Mouse (Mus musculus): ENCODE data around the gene Sycp3.
A peak's percentile ranks its signal among the peaks of the same experiment; 100 is the strongest.
"Not testable (repeated sequence)": the region's sequence is repeated elsewhere in the genome, so short reads cannot be mapped to it uniquely, and the experiment has no call there.

Gene Sycp3

GRCm38 (mm10) chr10:88459502-88459992, at the start of gene Sycp3:
Sycp3 (plus strand) TSS chr10:88459569.
- peak; percentile 38 for DNase-seq

- DNase-seq = no peak
Observed at GRCm38 (mm10) chr10:88409751-88410150, 49.6 kb upstream of the Sycp3 start.

GRCm38 (mm10) chr10:88412290-88412995, 46.9 kb upstream of the Sycp3 start:
- DNase-seq = no peak

DNA sequence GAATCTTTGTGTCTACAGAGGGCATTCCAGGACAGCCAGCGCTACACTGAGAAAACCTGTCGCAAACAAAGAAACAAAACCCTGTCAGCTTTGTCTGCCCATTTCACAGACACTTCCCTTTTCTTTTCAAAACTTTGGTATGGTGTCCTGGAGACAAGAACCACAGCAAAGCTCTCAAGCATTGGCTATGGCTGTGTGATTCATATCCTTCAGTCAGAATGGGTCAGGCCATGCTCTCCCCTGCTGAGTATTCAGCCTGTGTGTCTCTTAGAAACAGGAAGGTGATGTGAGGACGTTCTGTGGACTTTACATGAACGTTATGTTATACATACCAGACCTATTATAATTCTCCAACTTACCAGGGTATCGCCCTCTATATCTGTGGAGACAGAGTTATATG, 41.7 kb upstream of the Sycp3 start:
- DNase-seq = no peak

GRCm38 (mm10) chr10:88420141-88420541, 39.2 kb upstream of the Sycp3 start:
- DNase-seq = no peak

DNA sequence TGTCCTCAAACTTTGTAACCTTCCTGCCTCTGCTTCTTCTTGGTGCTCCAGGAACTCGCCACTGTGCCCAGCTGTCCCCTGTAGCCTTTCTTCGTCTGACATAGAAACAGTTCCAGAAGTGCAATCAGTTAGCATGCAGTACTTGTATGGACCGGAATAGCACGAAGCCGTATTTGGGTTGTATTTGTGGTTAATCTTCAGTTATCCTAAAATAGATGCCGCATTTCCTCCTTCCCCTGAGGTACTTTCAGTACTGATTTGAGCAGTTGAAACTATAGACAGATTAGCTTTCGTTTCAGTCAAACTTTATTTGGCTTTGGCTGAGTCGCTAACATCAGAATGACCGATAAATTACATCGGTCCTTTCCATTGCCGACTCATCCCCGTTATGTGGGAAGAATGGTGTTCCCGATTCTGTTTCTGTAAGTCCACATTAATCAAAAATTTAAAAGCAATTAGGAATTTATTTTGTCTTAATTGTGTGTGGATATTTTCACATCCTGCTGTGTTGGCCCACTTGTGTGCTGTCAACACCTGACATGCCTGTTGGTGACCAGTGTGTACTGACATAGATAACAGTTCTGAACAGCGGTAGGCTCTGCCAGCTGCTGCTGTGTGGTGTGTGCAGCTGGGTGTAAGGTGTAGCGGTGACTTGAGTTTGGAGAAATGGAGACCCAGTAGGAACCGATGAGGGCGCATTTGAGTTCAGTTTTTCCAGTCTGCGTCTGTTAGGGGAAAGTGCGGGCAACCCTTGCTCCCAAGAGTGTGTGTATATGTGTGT, 38.5 kb upstream of the Sycp3 start:
- no peak for DNase-seq

DNA sequence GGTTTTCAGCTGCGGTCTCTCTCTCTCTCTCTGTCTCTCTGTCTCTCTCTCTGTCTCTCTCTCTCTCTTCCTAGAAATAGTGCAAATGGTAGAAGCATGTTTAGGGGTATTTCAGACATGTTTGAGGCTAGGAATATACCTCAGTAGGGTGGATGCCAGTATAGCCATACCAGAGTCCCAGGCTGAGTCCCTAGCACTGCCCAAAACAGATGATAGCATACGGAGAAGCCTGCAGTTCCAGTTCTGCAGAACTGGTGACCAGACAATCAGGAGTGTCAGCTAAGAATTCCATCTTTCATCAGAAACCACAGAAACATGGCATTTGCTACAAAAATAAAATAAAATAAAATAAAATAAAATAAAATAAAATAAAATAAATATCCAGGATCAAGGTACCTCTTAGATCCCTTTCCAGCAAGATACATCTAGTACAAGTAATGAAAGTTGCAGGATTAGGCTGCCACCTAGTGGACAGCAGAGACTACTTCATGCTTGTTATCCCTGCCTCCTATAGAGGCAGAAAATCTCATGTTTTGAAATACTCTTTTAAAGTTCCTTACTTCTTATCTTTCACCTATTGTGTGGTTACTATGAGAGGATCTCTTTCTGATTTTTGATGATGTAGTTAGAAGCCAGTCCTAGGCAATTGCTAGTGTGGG, 33.1 kb upstream of the Sycp3 start:
- peak; percentile 69 for DNase-seq

GRCm38 (mm10) chr10:88426896-88427295, 32.5 kb upstream of the Sycp3 start:
- DNase-seq = no peak

DNA sequence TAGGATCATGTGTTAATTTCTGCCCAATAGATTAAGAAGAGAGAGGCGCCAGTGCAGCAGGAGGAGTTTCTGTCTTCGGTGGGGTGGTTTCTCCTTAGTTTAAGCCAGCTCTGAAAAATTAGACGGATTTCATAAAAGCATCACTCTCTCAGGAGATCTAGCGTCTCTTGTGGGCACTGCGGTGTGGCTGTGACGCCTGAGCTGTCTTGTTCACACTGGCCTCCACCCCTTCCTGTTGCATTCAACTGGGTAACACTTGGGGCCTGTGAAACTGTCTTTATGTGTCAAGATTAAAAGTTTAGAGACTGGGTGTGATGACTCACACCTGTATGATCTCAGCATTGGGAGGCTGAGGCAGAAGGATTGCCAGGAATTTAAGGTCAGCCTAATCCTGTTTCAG, 31.4 kb upstream of the Sycp3 start:
- no peak for DNase-seq

GRCm38 (mm10) chr10:88441224-88441623, 18.1 kb upstream of the Sycp3 start:
- no peak for DNase-seq

DNA sequence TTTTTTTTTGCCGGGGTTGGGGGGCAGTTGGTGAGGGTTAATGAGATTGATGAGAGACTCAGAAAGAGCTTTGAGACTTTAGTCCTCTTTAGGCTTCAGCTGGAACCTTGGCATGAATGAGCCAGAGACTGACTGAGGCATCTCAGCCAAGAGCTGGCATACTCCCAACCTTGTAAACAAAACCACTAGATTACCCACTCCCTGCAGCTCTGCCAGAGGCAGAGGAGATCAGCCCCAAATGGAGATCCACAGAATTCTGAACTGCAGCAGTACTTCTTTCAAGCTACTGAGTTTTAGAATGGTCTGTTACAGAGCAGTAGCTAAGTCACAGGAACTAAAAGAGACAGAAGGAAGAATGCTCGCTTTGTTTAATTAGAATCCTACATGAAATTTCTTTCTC, 8.1 kb upstream of the Sycp3 start:
- DNase-seq = no peak

DNA sequence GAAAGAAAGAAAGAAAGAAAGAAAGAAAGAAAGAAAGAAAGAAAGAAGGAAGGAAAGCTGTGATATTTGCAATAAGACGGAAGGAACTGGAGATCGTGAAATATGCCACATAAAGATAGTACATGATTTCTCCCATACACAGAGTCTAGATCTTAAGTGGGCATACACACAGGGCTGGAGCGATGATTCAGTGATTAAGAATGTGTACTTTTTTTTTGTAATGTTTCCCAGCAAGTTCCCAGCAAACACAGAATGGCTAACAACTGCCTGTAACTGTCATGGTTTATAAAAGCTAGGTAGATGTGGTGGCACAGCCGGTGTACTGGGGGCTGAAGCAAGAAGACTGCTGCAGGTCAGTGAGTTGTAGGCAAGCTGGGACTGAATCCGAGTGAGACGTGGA, 7.4 kb upstream of the Sycp3 start:
- no peak for DNase-seq

GRCm38 (mm10) chr10:88457816-88458215, 1.6 kb upstream of the Sycp3 start:
- no peak for DNase-seq

DNA sequence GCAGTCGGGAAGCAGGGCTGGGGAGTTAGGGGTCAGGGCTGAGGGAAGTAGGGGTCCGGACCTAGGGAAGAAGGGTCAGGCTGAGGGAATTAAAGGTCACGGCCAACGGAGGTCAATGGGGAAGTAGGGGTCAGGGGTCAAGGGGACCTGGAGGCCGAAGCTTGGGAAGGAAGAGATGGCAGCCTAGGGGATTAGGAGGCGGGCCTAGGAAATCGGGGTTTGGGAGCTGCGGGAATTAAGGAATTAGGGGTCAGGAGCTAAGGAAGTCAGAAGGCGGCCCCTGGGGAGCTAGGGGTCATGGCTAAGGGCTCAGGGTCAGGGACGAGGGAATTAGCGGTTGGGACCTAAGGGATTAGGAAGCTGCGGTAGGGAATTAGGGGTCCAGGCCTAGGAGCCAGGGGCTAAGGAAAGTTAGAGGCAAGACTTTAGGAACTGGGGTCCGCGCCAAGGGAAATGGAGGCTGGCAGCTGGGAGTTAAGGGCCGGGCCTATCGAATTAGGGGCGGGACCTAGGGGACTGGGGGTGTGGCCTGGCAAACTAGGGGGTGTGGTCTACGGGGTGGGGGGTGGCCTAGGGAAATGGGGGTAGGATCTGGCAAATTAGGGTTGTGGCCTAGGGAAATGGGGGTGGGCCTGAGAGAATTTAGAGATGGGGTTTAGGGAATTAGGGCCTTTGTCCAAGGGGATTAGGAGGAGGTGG, 902 bp downstream of the Sycp3 start:
- DNase-seq = no peak

DNA sequence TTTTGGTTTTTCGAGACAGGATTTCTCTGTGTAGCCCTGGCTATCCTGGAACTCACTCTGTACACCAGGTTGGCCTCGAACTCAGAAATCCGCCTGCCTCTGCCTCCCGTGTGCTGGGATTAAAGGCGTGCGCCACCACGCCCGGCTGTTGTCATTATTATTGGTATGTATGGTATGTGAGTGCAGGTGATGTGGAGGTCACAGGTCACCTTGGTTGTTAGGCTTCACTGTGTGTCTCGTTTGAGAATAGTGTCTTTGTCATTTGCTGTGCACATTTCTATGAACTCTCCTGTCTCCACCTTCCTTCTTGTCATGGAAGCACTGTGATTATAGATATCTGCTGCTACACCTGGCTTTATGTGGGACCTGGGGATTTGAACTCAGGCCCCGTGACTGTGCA, 23.5 kb downstream of the Sycp3 start:
- DNase-seq = not testable (repeated sequence)

DNA sequence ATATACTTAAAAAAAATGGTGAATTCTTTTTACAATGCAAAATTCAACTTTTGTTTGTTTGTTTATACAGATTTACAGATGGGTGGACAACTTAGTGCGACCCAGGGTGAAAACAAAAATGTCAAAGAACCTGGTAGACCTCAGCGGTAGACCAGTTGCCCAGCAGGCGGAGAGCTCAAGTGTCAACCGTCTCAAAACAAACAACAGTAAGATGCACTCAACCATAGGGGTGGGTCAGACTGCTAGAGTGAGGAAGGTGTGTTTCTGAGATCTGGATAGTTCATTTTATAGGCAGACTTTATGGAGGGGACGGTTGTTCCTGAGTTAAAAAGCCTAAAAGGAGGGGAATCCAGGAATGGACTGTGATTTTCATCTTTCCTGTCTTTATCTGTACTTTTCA, 29.3 kb downstream of the Sycp3 start:
- DNase-seq = no peak

DNA sequence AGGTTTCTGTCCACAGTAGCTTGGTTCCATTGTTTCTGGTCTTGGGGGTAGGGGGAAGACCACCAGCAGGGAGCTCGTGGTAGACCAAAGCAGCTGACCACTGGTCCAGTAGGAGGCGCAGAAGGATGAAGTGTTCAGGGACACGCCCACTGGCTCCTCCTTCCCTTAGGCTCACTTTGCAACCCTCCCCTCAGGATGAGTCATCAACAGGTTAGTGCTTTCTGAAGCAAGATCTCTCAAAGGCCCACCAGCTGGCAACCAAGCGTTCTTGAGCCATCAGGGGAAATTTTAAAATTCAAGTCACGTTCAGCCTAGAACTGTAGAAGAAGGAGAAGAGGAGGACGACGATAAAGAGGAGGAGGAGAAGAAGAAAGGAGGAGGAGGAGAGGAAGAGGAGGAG, 32.3 kb downstream of the Sycp3 start:
- DNase-seq = peak; percentile 57

- no peak for DNase-seq
Observed at GRCm38 (mm10) chr10:88492658-88493057, 33.3 kb downstream of the Sycp3 start.

- peak; percentile 61 for DNase-seq
Observed at GRCm38 (mm10) chr10:88494959-88495587, 35.7 kb downstream of the Sycp3 start.

- DNase-seq = no peak
Observed at GRCm38 (mm10) chr10:88496864-88497564, 37.6 kb downstream of the Sycp3 start.

DNA sequence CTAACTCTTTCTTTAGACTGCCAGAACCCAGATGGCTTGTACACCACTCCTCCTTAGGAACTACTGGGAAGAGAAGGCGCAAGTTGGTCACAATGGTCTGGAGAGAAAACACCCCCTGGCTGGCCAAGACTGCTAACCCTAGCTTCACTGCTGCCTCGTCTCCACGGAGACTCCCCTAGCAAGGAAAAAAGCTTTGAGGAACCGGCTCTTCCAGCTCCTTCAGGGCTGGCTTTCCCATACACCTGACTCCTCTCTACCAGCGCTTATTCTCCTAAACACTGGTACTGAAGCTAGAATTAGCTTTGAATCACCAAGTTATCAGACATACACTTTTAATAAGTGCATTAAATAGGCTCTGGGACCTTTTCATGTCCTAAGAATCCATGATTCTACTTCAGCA, 40.6 kb downstream of the Sycp3 start:
- DNase-seq = no peak

DNA sequence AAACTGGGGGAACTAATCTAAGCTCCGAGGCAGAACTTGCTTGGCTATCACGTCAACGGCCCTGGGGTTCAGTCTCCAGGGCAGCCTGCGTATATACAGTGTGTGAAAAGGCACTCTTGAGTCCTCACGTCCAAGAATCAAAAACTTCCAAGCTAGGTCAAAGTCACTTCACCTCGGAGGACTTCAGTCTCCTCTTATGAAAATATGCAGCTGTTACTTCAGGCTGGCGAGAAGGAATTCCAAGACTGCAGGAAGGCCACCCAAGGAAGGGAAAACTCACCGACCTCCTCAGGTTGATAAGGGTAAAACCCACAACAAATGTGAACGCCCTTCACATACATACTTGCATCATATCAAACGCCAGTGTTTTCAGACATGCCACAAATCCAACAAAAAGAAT, 42.0 kb downstream of the Sycp3 start:
- DNase-seq = peak; percentile 79
